Mouse (Mus musculus) mouse trophoblast stem cell (cell line): Measurements from ENCODE around the gene Trpm2.
"Not testable (repeated sequence)": the region's sequence is repeated elsewhere in the genome, so short reads cannot be mapped to it uniquely, and the experiment has no call there.

Experiments
- in situ Hi-C, 2 experiments: fragments of 300-500 bp; cut with MseI, MboI; formaldehyde crosslinking; loops; 2 replicates in 1 of 2; 3 replicates in 1 of 2; pipeline ENCODE4 v1.15.1; 2025

Gene Trpm2

DNA sequence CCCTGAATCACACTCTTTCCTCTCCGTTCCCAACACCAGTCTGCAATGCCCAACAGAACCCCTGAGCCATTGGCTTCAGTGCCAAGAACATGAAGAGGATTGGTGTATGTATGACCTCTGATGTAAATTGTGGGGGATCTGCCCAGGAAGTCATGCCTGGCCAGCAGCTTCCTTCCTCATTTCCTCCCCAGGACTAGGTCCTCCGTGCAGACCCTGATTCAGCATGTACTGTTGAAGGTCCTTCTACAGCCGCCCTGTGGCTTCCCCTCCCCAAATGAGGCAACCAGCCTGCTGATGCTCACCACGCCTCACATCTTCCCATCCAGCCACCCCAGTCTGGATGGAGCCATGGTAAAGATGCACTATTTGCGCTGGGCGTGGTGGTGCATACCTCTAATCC is at the start of gene Trpm2:
TSS of gene Trpm2 (minus strand) at position 83 of the 400 bp plus-strand sequence.
- in situ Hi-C loops, result no loop called here

DNA sequence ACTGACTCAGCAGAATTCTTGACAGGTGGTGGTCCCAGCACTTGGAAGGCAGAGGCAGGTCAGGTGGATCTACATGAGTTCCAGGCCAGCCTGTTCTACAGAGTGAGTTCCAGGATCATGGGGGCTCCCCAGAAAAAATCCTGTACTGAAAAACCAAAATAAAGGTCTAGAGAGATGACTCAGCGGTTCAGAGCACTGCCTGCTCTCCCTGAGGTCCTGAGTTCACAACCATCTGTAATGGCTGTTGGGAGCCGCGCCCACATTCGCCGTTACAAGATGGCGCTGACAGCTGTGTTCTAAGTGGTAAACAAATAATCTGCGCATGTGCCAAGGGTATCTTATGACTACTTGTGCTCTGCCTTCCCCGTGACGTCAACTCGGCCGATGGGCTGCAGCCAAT is 49.6 kb upstream of the Trpm2 start:
- in situ Hi-C loops, result not testable (repeated sequence)

DNA sequence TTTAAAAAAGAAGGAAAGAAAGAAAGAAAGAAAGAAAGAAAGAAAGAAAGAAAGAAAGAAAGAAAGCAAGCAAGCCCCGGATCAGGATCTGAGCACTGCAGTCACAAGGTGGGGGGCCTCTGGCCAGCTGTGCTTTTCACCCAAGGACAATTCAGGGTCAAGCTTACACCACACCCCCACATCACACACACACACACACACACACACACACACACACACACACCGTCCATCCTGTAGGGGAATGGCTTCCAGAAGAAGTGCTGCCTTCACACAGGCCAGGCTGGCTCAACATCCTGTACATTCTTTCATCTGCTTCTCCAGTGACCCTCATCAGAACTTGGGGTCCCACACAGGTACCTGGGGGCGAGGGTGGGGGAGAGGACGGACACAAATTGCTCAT is 48.9 kb upstream of the Trpm2 start:
- in situ Hi-C loops, result no loop called here

DNA sequence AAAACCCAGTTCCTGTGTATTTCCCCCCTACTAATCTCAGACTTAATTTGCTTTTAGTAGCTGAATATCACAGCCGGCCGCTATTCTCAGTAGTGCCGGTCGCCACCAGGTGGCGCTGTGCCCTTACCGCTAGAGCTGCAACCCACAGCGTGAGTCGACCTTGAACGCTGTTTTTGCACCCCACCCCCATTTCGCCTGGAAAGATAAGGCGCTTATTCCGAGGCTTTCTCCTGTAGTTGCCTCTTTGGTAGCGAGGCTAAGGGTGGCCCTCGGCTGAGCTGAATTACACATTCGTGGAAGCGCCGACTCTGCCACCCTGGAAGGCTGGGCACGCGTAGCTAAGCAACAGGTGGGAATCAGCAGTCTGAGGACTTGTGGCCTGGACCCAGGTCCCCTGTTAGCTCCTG is 48.4 kb upstream of the Trpm2 start:
- in situ Hi-C loops, result no loop called here

DNA sequence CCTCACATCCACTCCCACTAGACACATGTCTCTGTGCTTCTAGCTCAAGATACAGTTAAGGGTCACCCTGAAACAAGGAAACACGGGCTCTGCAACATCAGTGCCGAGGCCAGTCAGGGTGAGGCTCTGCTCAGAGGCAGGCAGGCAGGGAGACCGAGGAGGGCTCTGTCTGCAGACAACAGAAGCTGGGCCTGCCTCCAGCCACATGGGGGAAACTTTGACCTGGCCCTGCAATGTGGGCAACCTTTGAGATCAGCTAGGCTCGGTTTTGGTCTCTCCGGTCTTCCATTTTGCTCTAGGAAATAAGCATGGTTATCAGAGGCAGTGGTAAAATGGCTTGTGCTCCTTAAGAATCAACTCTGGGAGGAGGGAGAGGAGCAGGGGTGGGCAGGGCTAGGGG is 46.0 kb upstream of the Trpm2 start:
- in situ Hi-C loops, result no loop called here

DNA sequence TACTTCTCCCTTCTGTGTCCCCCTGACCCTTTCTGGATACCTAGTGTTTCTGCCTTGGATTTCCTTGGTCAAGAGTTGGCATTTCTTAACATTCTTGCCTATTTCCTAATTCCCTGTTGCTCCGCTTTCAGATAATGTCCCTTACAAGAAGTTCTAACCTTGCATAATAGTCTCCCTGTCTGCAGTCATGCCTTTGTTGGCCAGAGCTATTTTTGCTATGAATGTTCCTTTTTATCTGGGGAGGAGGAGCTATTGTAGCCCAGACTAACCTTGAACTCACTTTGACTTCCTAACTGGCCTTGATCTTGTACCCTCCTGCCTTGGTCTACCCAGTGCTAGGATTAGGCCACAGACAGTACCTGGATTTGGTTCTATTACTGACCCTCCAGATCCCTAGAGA is 45.1 kb upstream of the Trpm2 start:
- in situ Hi-C loops, result no loop called here

DNA sequence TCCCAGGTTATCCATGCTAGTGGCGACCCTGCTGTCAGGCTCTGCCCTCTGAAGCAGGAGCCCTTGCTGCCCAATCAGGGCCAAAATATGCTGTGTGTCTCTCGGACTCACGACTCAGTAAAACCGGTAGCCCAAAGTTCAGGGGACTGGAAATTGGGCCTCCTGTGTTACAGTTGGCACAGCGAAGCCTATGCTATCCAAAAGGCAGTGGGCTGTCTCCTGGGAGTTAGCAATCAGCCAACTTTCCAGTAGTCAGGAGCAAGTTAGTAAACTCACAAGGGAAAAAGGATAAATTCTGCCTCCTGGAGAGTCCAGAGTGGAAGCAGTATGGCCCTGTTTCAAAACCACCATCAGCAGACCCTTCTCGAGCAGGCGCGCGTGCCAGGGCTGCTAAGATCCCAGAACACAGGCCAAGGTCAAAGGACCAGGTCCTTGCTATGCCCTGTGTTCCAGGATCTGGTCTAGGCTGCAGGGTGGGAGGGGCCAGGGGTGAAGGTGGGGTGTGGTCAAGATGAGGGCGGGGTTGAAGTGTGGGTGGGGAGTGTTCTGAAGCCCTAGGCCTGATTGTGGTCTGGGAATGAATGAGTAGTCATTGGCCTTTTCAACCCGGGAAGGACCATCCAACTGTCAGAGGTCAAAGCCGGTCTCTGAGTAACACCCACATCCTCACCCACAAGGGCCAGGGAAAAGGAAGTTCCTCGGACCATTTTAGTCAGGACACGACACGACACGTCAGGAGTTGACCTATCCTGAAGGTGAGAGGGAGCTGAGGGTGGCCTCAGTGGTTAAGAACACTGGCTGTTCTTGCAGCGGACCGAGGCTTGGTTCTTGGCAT is 42.5 kb upstream of the Trpm2 start:
- in situ Hi-C loops, result no loop called here

DNA sequence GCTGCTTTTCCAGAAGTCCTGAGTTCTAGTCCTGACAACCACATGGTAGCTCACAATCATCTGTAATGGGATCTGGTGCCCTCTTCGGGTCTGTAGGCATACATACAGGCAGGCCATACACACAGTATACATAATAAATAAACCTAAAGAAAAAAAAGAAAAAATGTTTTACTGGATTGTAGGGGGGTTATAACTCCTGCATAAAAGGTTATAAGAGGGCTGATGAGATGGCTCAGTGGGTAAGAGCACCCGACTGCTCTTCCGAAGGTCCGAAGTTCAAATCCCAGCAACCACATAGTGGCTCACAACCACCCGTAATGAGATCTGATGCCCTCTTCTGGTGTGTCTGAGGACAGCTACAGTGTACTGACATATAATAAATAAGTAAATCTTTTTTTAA is 40.8 kb upstream of the Trpm2 start:
- in situ Hi-C loops, result not testable (repeated sequence)

DNA sequence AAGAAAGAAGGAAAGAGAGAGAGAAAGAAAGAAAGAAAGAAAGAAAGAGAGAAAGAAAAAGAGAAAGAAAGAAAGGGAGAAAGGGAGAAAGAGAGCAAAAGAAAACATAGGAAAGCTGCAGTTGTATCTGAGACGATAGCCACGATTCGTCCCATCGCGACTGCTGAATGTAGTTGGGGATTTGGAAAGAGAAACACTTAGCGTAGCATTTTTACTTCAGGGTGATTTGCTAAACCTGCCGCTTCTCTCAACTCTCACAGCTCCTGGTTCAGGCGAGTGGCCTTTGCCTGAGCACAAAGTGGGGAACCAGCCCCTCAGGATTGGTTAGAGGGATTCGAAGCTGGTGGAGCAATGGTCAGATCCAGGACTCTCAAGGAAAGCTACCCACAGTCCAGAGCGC is 40.0 kb upstream of the Trpm2 start:
- in situ Hi-C loops, result no loop called here

DNA sequence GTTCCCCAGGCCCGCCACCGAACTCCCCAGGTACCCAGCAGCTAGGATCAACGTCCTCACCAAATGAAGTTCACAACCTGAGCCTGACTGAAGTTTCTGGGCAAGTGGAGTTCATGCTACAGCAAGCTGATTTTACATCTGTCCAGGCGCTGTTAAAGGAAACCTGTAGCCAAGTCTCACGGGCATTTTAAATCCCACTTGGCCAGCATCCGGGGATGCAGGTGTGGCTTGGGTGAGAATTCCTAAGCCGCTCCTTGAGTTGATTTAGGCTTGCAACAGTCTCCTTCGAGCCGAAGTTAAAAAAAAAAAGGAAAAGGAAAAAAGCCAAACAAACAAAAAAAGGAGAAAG is 39.6 kb upstream of the Trpm2 start, which contains the start of gene Pfkl:
TSS of gene Pfkl (minus strand) at position 139 of the 349 bp plus-strand sequence.
- in situ Hi-C loops, result no loop called here

DNA sequence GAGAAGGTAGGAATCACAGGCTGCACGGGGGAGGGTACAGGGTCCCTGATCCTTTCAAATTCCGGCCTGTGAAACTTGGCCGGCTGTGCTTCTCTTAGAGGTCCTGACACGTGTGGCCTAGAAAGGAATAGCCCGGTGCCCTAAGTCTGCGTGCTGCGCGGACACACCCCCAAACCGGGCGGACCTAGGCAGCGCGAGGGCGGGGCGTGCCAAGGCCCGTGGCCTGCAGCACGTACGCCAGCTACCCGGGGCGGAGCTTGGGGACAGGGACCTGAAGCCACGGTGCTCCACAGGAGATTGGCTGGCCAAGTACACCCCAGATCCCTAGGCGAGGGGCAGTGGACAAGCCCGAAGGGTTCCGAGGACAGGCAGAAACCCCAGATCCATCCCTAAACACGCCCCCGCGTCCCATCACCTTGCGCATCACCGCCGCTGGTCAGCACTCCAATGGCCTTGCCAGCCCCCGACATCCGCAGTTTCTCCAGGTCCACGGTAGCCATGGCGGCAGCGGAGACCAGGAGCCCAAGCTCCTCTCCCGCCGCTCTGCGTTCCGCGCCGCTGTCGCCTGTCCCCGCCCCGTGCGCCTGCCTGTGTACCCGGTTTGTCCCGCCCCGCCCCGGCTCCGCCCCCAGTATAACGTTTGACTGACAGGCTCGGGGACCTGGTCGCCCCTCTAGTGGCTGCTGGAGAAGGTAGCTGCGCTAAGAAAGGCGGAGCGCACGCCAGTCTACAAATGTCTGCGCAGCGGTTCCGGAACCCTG is 39.0 kb upstream of the Trpm2 start:
- in situ Hi-C loops, result no loop called here

DNA sequence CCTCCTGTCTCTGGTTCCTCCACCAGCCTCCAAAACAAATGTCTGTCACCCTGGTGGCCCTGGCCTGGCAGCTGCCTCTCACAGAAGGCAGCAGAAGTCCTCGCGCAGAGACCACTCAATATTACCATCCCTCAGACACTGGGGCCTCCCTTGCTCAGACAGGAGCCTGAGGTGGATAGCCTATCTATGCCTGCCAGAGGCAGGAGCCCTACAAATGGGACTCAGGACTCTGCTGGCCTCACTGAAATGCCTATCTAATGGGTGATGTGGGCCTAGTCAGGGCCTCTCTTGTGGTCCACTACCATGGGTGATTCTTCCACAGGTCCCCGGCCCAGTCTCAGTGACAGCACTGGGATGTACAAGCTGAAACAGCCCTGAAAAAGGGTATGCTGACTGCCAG is 37.8 kb upstream of the Trpm2 start:
- in situ Hi-C loops, result no loop called here

DNA sequence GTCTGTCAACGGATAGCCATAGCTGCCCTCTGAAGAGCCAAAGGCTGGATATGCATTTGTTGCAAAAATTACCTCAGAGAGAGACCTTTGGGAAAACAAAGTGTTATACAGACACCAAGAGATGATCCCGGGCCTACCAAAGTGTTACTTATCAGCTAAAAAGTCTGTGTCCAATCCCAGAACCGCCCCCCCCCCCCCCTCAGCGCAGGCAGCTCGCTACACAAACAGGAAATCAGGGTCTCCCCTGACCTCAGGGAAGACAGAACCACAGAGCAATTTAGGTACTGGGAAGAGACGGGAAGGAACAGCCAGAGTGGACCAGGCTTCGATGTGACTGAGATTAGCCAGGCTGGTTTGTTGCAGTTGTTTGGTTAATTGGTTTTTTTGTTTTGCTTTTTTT is 36.8 kb upstream of the Trpm2 start:
- in situ Hi-C loops, result no loop called here

DNA sequence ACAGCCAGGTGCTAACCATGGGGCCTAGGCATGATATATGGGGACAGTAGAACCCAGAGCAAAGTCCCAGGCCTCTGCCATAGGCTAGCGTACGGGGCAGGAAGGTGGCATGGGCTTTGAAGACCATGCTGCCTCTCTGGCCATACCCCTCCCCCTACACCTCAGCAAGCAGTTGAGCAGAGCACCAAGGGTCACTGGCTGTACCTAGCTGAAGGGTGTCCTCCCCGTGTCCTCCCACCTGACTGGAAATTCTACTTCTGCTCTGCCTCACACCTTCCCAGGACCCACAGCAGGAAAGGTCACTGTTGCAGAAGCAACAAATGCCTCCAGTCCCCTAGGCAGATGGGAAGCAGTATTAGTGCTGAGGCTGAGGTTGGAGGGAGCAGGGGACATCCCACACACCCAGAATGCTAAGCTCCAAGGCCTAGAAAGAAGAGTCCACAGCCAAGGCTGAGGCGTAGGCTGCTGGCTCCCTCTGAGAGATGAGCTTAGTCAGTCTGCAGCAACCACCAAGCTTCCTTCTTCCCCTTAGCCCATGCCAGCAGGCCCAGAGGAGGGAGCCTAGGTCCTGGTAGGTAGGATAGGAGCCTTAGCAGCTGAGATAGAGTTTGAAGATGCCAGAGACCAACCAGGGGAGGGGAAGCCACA is 35.6 kb upstream of the Trpm2 start:
- in situ Hi-C loops, result no loop called here

DNA sequence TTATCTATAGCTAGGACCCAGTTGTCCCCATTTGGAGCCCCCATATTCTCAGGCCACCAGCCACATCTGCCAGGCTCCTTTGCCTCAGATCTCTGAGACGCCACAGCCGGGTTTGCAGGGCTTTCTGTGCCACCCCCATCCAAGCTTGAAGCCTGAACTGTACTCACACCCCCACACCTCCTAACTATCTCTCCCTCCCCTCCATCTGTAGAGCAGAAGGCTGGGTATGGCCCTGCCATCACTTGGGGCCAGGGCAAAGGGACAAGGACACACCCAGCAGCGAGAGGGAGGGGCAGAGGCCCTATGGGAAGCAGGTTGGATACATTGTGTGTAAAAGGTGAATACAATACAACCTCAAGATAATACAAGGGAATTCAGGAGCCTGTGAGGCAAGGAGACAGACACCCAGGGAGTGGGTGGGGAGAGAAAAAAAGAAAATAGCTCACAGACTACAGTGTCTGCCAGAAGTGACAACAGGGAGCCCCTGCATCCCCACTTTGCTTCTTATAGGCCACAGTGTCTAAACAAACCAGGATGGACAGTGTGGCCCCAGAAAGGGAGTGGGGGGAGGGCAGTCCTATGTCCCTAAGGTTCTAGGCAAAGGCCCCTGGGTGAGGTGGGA is 34.2 kb upstream of the Trpm2 start:
- in situ Hi-C loops, result no loop called here

DNA sequence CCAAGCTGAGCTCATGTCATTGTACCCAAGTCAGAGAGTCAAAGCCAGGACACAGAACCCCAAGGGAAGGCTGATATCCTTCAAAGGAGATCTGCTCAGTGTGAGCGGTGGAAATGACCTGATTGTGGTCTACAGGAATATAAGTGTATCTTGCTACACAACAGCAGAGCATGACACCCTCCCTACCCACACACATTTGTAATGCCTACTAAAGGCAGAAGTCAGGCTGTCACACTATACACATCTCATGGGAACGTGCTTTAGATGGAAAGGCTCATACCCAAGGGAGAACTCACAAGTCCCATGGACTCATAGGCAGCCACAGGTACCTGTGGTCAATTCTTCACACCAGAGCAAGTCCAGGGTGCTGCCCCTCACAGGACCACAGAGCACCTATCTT is 32.0 kb upstream of the Trpm2 start:
- in situ Hi-C loops, result no loop called here

DNA sequence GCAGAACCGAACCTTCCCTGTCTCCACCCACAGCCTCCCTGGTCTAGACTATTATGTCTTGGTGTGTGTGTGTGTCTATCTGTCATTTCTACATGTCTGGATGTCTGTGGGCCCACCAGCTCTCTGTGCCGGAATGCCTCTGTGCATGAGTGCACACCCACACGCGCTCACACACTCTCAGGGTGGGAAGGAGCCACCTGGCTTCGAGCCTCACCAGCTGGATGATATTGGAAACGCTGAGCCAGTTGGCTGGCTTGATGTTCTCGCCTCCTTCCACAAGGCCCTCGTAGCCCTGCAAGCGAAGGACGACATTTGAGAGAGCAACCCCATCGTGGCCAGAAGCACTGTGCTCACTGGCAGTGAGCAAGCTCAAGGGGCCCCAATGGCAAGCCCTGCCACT is 31.4 kb upstream of the Trpm2 start:
- in situ Hi-C loops, result no loop called here

DNA sequence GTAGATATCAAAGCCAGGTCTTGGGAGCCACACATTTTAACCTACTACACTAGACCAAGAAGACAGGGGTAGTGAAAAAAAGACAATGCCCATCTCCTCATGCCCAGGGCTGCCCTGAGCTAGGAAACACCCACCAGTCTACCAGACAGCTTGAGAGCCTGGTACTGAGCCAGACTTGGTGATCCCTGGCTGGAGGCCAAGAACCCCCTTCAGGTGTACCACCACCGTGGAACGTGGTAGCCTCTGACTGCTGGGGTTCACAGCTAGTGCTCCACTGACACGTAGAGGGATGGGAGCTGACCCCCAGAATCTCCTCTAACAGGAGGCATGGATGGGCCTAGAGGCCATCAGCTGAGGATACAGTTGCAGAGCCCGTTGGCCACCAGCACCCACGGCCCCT is 29.8 kb upstream of the Trpm2 start:
- in situ Hi-C loops, result no loop called here

DNA sequence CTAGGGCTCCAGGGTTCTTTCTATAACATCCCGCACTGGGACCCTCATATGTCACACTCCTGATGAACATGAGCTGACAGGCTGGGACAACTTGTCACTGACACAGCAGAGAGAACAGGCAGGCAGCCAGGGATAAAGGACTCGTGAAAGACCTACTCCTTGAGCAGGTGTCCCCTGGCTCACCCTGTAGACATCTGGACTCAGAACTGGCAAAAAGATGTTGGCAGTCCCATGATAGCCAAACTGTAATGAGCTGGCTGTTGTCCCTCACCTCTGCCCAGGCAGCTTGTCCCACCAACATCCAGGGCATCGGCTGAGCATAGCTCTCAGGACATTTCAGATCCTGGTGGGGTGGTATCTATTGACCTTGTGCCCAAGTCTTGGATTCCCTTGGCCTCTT is 25.3 kb upstream of the Trpm2 start:
- in situ Hi-C loops, result no loop called here

DNA sequence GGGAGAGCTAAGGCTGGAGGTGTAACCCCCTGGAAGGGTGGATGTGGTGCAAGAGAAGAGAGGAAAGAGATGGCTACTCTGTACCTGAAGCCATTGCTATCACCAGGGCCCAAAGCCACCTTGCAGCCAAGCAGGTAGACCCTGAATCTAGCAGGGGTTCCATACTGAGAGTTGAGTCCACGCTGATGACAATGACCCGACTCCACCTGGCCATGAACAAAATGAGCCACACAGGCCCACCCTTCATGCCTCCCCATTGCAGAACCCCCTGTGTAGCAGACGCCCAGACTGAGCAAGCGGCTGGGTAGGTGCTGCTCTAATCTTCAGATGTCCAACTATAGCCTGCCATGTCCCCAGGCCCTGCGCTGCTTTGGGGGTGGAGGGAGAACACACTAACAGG is 15.4 kb upstream of the Trpm2 start:
- in situ Hi-C loops, result no loop called here

DNA sequence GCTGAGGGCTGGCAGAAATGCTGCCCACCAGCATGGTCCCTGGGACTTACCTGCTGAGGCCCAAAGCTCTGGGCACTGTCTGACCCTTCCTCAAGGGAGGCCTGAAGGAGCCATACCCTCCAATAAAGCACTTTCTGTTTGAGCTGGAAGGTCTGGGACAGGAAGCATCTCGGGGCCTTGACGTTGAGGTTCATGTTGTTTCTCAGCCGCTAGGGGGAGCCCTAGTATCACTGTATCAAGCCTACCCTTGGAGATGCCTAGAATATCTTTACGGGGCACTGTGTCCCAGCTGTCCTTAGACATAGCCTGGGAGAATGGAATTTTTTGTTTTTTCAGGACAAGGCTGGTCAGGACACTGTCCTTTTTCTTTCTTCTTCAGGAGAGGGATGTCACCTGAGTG is 14.3 kb upstream of the Trpm2 start:
- in situ Hi-C loops, result no loop called here
